8 mouse cellular contexts compared by ENCODE assay signal in the genomic region with DNA sequence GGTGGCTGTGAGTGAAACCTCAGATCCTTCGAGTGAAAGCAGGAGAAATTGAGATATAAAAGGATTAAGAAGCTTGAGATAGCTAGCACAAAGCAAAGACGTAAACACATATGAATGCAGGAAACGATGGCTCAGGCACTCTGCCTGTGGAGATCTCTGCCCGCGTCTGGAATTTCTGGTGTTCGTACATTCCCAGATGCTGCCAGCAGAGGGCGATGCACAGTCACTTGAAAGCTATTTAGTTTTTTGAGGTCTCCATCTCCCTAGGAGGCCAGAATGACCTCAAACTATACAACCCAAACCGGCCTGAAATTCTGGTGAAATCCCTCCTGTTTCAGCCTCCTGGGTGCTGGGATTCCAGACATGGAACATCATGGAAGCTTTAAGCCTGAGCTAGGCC. TPM values are rescaled to one million over a fixed set of nuclear protein-coding genes. Genes with fewer than 3 reads are reported as not detected.
A peak's percentile ranks its signal among the peaks of the same experiment; 100 is the strongest.
DNase-seq lines count a peak whose midpoint lies in the region; ATAC-seq and TF ChIP-seq lines count a peak whose summit lies in the region.

No protein-coding gene starts in this region.

- CTCF ChIA-PET in Patski (lab: Charles Lee) = interaction anchor here (0.8 to 3.3 kb wide), 7 partner anchors 11 to 114 kb away, joined by 3 to 19 read pairs (median 3); partner anchors contain the start of gene Mesp2

- TF ChIP-seq CTCF in Patski (IDR thresholded peaks at IDR 0.05) = no peak
- TF ChIP-seq CTCF in lung, adult 2 months (IDR thresholded peaks at IDR 0.05; ENCODE audit: insufficient read depth, low read length) = peak; percentile 81

- ATAC-seq in Patski = peak; percentile 51

- in situ Hi-C loops in Patski (cut with MboI; ENCODE audit: low pct_unique_long_range_greater_than_20kb) = loop anchor here (5.0 kb wide), 1 partner anchor 108 kb away; no protein-coding TSS in a partner anchor

- no peak for TF ChIP-seq POLR2A in lung, adult 2 months (IDR thresholded peaks at IDR 0.05; ENCODE audit: borderline replicate concordance, extremely low read depth, low read depth, low read length)

- POLR2A ChIA-PET in Patski (lab: Charles Lee) = interaction anchor here (0.7 to 1.5 kb wide), 2 partner anchors 74 to 100 kb away, joined by 3 to 4 read pairs; no protein-coding TSS in a partner anchor

- no peaks in the 10 kb centered on the region for H3K27me3 ChIP-seq in Patski

- WGBS in lung, adult 2 months = under 1% methylated on average over 8 of the region's 8 CpGs

- peak; percentile 50 for DNase-seq in CD4-positive helper T cell, adult 2 months (ENCODE audit: low read depth, low spot score)
- peak; percentile 46 for DNase-seq in Patski (ENCODE audit: low read depth, low spot score)
- peak; percentile 76 to 81 for DNase-seq in cerebellum, postnatal 25 days
- DNase-seq in gastrocnemius, postnatal 25 days = peak; percentile 60
- DNase-seq in kidney, postnatal 4 days = peak; percentile 90 to 92
- DNase-seq in lung, adult 2 months = peak; percentile 82
- peak; percentile 66 for DNase-seq in right cerebral cortex, postnatal 25 days
- peak; percentile 51 for DNase-seq in yolk sac, embryonic 10.5 days (ENCODE audit: low spot score)

- no peak overlapping the region for H3K4me3 ChIP-seq in lung, adult 2 months (replicated peaks; ENCODE audit: extremely low read depth, low read depth, low read length)

- no peaks in the 10 kb centered on the region for H3K4me1 ChIP-seq in lung, adult 2 months (ENCODE audit: control insufficient read depth, insufficient read depth, low read length)

RNA-seq across cellular contexts. Expression of gene Mesp1, which starts 5.5 kb away (rescaled TPM):
- polyA plus RNA-seq in Patski (2021) = not detected
- not detected for total RNA-seq in gastrocnemius, postnatal 25 days (2021)
- 18.8 and 27.6 TPM in 2 replicates for polyA plus RNA-seq in lung, adult 2 months (2012; rRNA removed)

RNA-seq across cellular contexts. Expression of gene Mesp2, which starts 11.5 kb away (rescaled TPM):
- 0.15 TPM for polyA plus RNA-seq in Patski (2021)
- total RNA-seq in gastrocnemius, postnatal 25 days (2021) = not detected
- 7.6 and 8.6 TPM in 2 replicates for polyA plus RNA-seq in lung, adult 2 months (2012; rRNA removed)

RNA-seq across cellular contexts. Expression of gene Wdr93, which starts 56.1 kb away (rescaled TPM):
- 2.1 TPM for polyA plus RNA-seq in Patski (2021)
- not detected for total RNA-seq in gastrocnemius, postnatal 25 days (2021)
- 1.7 and 1.8 TPM in 2 replicates for polyA plus RNA-seq in lung, adult 2 months (2012; rRNA removed)

RNA-seq across cellular contexts. Expression of gene Pex11a, which starts 56.1 kb away (rescaled TPM):
- polyA plus RNA-seq in Patski (2021) = 17.5 TPM
- total RNA-seq in gastrocnemius, postnatal 25 days (2021) = 10 to 100 TPM in 1 of 2 experiments, 1 to 10 TPM in 1; 8.8 to 11.8 TPM
- 17.9 and 18.6 TPM in 2 replicates for polyA plus RNA-seq in lung, adult 2 months (2012; rRNA removed)

Comparison
In these comparisons a context has a peak if more than half of its experiments do, and no peak if none do; other contexts are left out.
1. RNA of gene Mesp1, which starts 5.5 kb away (polyA plus RNA-seq): 18.8 to 27.6 TPM in lung, adult 2 months; not detected in Patski (single experiment); every median in the first group is over 10 times any median in the second.
2. Peak in every context shown above with its lines, with median percentiles within 50 percentile points of each other: DNase-seq.